Mouse (Mus musculus) C2C12 (cell line): ENCODE data around the gene Trp53tg5. TPM values are rescaled to one million over a fixed set of nuclear protein-coding genes. Genes with fewer than 3 reads are reported as not detected.

Experiments
- H3K27me3 ChIP-seq: one replicate; pipeline ENCODE4 v1.6.1; 2011; ENCODE audit not compliant: control insufficient read depth, insufficient read depth, insufficient read length
- H3K36me3 ChIP-seq: one replicate; pipeline ENCODE4 v1.6.1; 2011; ENCODE audit not compliant: control insufficient read depth, insufficient read depth
- H3K4me3 ChIP-seq: one replicate; pipeline ENCODE4 v1.5.1; 2011; ENCODE audit warnings: mild to moderate bottlenecking, control low read depth; ENCODE audit not compliant: poor library complexity, insufficient read depth, severe bottlenecking
- H3K79me2 ChIP-seq: one replicate; pipeline ENCODE4 v1.6.1; 2011; ENCODE audit not compliant: control insufficient read depth, insufficient read depth
- H3K79me3 ChIP-seq: one replicate; pipeline ENCODE4 v1.6.1; 2011; ENCODE audit warnings: low read depth, control low read depth
- H3ac ChIP-seq: one replicate; pipeline ENCODE3; 2011; ENCODE audit warnings: low read depth; ENCODE audit not compliant: control insufficient read depth, insufficient read length
- CEBPB ChIP-seq: IDR thresholded peaks from one replicate; pipeline ENCODE4 v1.6.1; 2011; ENCODE audit warnings: low read depth, mild to moderate bottlenecking, control low read depth, moderate library complexity
- CTCF ChIP-seq: IDR thresholded peaks from one replicate; pipeline ENCODE4 v1.5.1; 2011; ENCODE audit not compliant: control insufficient read depth, insufficient read depth, insufficient read length
- FOSL1 ChIP-seq: IDR thresholded peaks from one replicate; pipeline ENCODE4 v1.8.0; 2011; ENCODE audit warnings: mild to moderate bottlenecking, low read length; ENCODE audit not compliant: poor library complexity, insufficient read depth, severe bottlenecking
- MAX ChIP-seq: IDR thresholded peaks from one replicate; pipeline ENCODE4 v1.6.1; 2011; ENCODE audit warnings: mild to moderate bottlenecking, control low read depth
- MYOD1 ChIP-seq: IDR thresholded peaks from one replicate; pipeline ENCODE4 v1.6.1; 2011; ENCODE audit warnings: low read depth; ENCODE audit not compliant: control insufficient read depth, insufficient read length
- MYOG ChIP-seq: IDR thresholded peaks from one replicate; pipeline ENCODE4 v1.6.1; 2011; ENCODE audit not compliant: control insufficient read depth, insufficient read length; ENCODE audit errors: extremely low read depth
- USF1 ChIP-seq: IDR thresholded peaks from one replicate; pipeline ENCODE4 v1.6.1; 2011; ENCODE audit warnings: low read depth, mild to moderate bottlenecking, control low read depth, moderate library complexity
- polyA plus RNA-seq: library from polyadenylated mRNA; unstranded; fragments of >200 nt; fragmentation: generic; extraction: Trizol; gene quantifications from one replicate; pipeline ENCODE4 v1.2.1, GENCODE M21; 2012; ENCODE audit warnings: missing spikeins

Trp53tg5 gene
- polyA plus RNA-seq, 1 experiment, result not detected

DNA sequence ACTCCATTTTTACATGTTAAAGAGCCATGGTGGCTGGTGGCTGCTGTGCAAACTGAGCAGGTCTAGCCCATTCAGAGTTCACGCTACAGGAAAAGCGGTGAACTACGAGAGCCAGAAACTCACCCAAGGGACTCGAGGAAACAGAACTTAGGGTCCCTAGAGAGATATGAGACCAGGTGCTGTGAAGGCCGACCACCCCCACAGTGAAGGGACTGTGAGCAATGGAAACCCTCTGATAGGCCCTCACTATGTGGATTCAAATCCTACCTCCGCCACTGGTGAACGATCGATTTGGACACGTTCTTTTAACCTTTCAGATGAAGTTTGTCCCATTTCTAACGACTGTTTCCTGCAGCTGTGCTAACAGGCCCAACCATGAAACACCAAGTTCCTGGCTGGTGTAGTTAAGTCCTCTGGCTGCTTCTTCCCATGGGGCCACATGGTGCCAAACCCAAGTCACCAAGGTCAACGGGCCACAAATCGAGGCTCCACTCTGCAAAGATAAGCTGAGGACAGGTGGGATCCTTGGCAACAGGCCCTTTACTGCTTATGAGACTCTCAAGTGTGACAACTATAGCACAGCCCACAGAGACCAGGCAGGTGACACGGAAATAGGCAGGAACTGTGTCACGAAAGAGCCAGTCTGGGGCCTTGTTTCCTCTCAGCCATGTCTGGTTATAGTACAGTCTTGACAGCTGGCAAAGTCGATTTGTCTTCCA lies 50.7 kb downstream of the Trp53tg5 start:
- H3K4me3 ChIP-seq, result no peak overlapping the region
- H3K79me2 ChIP-seq, result peaks cover 8% of the 10 kb centered on the region
- H3K27me3 ChIP-seq, result no peaks in the 10 kb centered on the region
- no peak overlapping the region for H3ac ChIP-seq
- H3K36me3 ChIP-seq, result peaks cover 53% of the 10 kb centered on the region
- TF ChIP-seq MAX, result no peak
- no peak for TF ChIP-seq CTCF
- no peak for TF ChIP-seq MYOD1
- no peak for TF ChIP-seq USF1
- TF ChIP-seq FOSL1, result no peak
- TF ChIP-seq MYOG, result no peak
- TF ChIP-seq CEBPB, result no peak
- H3K79me3 ChIP-seq, result no peaks in the 10 kb centered on the region

DNA sequence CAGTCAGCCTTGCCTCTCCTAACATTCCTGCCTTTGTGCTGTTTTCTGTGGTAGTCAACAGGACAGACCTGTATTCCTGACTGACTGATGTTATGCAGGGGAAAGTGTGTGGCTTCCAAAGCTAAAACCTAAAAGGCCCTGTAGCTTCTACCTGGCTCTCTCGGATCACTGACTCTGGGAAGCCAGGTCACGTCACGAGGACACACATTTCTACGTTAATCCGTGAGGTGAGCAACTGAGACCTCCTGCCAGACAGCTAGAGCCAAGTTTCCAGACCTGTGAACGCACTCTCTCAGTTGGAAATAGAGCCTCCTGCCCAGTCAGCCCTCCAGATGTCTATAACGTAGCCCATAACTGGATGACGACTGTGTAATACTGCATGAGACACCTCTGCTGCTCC lies 51.5 kb downstream of the Trp53tg5 start:
- no peak for TF ChIP-seq USF1
- TF ChIP-seq CTCF, result no peak
- no peak for TF ChIP-seq CEBPB
- TF ChIP-seq MAX, result no peak
- TF ChIP-seq MYOD1, result no peak
- TF ChIP-seq MYOG, result no peak
- no peak for TF ChIP-seq FOSL1
- peaks cover 45% of the 10 kb centered on the region for H3K36me3 ChIP-seq
- no peak overlapping the region for H3ac ChIP-seq
- no peak overlapping the region for H3K4me3 ChIP-seq
- no peaks in the 10 kb centered on the region for H3K27me3 ChIP-seq
- peaks cover 6% of the 10 kb centered on the region for H3K79me2 ChIP-seq
- no peaks in the 10 kb centered on the region for H3K79me3 ChIP-seq

DNA sequence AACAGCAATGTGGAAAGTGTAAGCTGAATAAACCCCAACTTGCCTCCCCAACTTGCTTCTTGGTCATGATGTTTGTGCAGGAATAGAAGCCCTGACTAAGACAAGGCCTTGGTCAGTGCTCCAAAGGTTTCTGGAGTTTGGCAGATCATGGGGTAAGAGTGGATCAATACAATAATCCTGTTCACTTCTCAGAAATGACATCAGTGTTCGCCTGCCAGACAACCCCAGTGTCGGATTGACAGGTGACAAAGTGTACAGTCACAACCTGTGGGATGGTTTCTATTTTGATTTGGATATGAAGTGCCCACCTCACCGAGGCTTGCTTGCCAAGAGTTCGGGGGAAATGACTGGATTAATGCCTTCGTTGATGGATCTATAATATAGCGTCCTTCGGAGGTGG lies 52.2 kb downstream of the Trp53tg5 start:
- peaks cover 38% of the 10 kb centered on the region for H3K36me3 ChIP-seq
- no peaks in the 10 kb centered on the region for H3K79me3 ChIP-seq
- H3K4me3 ChIP-seq, result no peak overlapping the region
- H3ac ChIP-seq, result no peak overlapping the region
- H3K27me3 ChIP-seq, result no peaks in the 10 kb centered on the region
- TF ChIP-seq FOSL1 (no peak), MAX (no peak), MYOG (no peak), CEBPB (no peak), MYOD1 (no peak), CTCF (no peak)
- H3K79me2 ChIP-seq, result peaks cover 4% of the 10 kb centered on the region

Other genes with a start within 250 kb of the Trp53tg5 start
- not detected for gene Svs2, start 235.3 kb downstream of the Trp53tg5 start, polyA plus RNA-seq
- gene Svs3b, start 217.1 kb downstream of the Trp53tg5 start, polyA plus RNA-seq, result not detected
- gene Svs4, start 195.3 kb downstream of the Trp53tg5 start, polyA plus RNA-seq, result not detected
- not detected for gene Svs3a, start 184.5 kb downstream of the Trp53tg5 start, polyA plus RNA-seq
- not detected for gene Svs6, start 157.0 kb downstream of the Trp53tg5 start, polyA plus RNA-seq
- not detected for gene Svs5, start 141.0 kb downstream of the Trp53tg5 start, polyA plus RNA-seq
- gene Slpi, start 84.6 kb downstream of the Trp53tg5 start, polyA plus RNA-seq, result 11.4 TPM
- 0.01 TPM for gene Rbpjl, start 70.6 kb downstream of the Trp53tg5 start, polyA plus RNA-seq
- gene Matn4, start 68.6 kb downstream of the Trp53tg5 start, polyA plus RNA-seq, result 0.01 TPM
- gene Sdc4, start 29.8 kb downstream of the Trp53tg5 start, polyA plus RNA-seq, result 124 TPM
- 49.6 TPM for gene Sys1, start 16.8 kb downstream of the Trp53tg5 start, polyA plus RNA-seq
- 29.7 TPM for gene Gm20458, start 12.8 kb downstream of the Trp53tg5 start, polyA plus RNA-seq
- gene Dbndd2, start 12.4 kb upstream of the Trp53tg5 start, polyA plus RNA-seq, result 21.2 TPM
- 74.3 TPM for gene Pigt, start 23.8 kb upstream of the Trp53tg5 start, polyA plus RNA-seq
- not detected for gene Wfdc2, start 88.7 kb upstream of the Trp53tg5 start, polyA plus RNA-seq
- not detected for gene Spint3, start 99.7 kb upstream of the Trp53tg5 start, polyA plus RNA-seq
- gene Wfdc6a, start 111.7 kb upstream of the Trp53tg5 start, polyA plus RNA-seq, result not detected
- not detected for gene Eppin, start 119.9 kb upstream of the Trp53tg5 start, polyA plus RNA-seq
- gene Wfdc6b, start 139.8 kb upstream of the Trp53tg5 start, polyA plus RNA-seq, result not detected
- gene Wfdc8, start 139.9 kb upstream of the Trp53tg5 start, polyA plus RNA-seq, result not detected
- not detected for gene Wfdc16, start 165.1 kb upstream of the Trp53tg5 start, polyA plus RNA-seq
- gene Wfdc10, start 182.3 kb upstream of the Trp53tg5 start, polyA plus RNA-seq, result not detected
- not detected for gene Wfdc9, start 182.9 kb upstream of the Trp53tg5 start, polyA plus RNA-seq
- gene Wfdc11, start 200.4 kb upstream of the Trp53tg5 start, polyA plus RNA-seq, result not detected
- not detected for gene Wfdc13, start 211.4 kb upstream of the Trp53tg5 start, polyA plus RNA-seq
- not detected for gene Spint4, start 224.8 kb upstream of the Trp53tg5 start, polyA plus RNA-seq
- not detected for gene Spint5, start 241.6 kb upstream of the Trp53tg5 start, polyA plus RNA-seq